Mouse (Mus musculus): Measurements from ENCODE around the gene Olfr960.

Olfr960 gene

DNA sequence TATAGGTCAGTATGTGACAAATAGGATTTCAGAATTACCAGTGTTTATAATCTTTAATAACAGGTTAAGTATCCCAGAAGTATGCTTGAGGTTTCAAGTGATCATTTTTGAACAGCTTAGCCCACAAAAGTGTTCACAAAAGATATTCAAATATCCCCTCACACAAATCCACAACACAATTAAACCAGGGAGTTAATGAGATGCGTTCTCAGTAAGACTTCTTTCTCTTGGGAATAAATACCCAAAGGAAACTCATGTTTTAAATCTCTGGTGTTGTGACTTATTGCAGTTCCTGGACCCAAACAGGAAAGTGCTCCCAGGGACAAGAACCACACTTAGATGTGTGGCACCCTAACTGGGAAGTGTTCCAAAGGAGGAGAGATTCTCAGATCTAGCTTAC lies at the start of gene Olfr960:
Gene Olfr960, plus strand, starts transcription at position 301 of the 400 bp plus-strand sequence.
- DNase-seq (ENCODE audit: low spot score in 2 of 2): no peak

DNA sequence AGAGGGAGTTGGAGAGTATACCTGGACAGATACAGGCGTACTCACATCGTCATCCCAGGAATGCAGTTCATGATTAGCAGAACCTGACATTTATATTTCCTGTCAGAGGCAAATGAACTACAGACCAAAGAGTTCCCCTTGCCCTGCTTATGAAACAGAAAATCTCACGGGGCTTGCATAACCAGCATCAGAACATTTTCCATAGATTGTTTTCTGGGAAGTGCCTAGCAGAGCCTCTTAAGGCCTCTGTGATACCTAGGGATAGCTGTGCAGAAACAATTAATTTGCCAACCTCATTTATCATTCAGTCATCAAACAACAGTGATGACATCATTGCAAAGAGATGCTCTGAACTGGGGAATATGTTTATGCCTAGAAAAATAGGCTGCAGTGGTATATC lies 45.7 kb upstream of the Olfr960 start, which contains the start of gene Olfr959:
Gene Olfr959, minus strand, starts transcription at position 101 of the 400 bp plus-strand sequence.
- no peak for DNase-seq (ENCODE audit: low spot score in 2 of 2)

DNA sequence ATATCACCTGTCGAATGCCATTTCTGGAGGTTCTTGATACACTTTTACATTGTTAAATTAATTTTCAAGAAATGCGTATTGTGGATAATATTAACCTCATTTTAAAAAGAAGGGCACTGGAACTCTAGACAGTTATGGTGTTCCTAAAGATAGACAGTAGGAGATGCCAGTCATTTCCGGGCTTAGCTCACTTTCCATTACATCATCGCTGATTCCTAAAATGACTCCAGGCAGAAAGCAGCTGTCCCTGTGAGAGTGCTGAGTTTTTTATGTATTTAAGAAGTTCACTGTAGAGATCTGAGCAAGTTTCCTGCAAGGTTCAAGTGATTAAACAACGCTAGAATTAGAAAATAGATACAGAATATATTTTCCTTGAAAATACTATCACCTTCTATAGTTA lies 44.1 kb upstream of the Olfr960 start:
- no peak for DNase-seq (ENCODE audit: low spot score in 2 of 2)

DNA sequence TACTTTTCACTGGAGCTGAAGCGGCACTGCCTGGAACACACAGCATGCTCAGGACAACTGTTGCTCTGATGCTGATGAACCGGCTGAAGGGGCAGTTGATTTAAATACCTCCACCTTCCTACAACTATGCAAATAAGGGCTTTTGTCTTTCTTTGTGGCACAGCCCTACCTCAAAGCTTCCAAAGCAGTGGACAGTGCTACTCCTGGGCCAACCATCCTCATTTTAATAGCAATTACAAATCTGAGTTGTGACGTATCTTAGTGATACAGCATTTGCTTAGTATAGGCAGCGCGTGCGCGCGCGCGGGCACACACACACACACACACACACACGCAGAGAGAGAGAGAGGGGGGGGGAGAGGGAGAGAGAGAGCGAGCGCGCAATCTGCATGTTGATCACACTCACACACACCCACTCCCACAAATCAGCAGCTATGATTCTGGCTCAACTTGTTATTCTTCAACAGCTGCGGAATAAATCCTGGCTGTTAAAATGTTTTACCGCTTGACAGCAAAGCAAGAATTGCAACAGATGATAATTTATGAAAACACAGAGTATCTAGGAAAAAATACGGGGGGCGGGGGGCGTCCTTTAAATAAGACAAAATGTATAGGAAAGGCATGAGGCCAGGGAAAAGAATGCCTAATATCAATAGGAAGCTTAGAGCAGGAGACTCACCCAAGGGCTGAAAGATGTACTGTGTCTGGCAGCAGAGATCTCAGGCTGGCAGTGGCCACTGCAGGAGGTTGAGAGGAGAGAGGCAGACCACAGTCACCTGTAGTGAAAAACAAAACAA lies 18.4 kb upstream of the Olfr960 start:
- DNase-seq (ENCODE audit: low spot score in 2 of 2): no peak

DNA sequence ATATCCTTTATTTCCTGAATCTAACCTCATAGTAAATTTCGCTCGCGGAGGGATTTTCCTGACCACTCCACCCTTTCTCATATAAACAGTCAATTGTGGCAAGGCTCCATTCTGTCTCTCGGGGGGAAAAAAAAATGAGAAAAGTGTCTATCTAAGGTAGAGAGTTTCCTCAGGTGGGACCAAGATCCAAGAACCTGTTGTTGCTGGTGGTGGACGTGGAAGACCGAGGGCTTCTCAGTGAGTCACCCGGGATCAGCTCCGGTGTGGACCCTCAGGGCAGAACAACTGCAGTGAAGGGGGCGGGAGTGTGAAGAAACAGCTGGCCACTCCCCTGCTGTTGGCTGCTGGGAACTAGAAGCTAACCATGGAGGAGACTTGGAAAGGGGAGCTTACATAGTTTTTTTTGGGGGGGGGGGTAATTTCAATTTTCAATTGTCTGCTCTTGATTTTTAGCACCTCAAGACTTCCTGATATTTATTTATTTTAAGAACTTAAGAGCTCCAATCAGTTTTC lies 17.8 kb upstream of the Olfr960 start:
- no peak for DNase-seq (ENCODE audit: low spot score in 2 of 2)

DNA sequence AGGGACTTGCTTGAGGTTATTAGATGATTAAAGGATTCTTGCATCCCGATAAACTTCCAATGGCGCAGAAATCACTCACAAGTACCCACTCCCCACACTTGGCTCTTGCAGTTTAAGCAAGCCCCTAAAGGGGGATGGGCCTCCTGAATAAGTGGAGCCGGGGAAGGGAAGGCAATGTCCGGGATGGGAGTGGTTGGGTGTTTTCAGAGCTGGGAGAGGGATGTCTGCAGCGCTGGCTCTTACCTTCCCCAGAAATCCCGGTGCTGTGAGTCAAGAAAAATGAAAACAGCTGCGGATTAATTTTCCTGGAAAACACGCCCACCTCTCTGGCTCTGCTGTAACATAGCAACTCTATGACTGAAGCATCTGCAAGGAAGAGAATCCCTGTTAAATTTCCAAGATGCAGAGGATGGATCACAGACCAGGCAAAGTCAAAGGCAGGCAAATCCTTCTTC lies 17.1 kb upstream of the Olfr960 start, which contains the start of gene AW551984:
Gene AW551984, minus strand, starts transcription at position 405 of the 455 bp plus-strand sequence.
- DNase-seq (ENCODE audit: low spot score in 2 of 2): no peak

DNA sequence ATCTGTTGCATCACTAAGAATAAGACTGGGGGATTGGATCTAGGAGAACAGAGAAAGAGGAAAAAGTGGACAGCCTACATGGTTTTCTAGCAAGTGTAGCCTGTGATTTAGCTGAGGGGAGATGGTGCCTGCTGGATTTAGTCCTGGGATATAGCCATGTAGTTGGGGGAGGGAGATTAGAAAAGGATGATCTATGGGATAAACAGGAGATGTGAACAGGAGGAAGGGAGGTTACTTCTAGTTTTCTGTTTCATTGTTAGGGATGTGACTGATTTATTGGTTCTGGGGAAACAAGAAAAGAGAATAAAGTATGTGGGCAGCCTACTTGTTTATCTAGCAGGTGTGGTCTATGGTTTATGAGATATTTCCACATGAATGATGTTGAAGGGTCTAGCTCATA lies 12.7 kb upstream of the Olfr960 start:
- DNase-seq (ENCODE audit: low spot score in 2 of 2): no peak

DNA sequence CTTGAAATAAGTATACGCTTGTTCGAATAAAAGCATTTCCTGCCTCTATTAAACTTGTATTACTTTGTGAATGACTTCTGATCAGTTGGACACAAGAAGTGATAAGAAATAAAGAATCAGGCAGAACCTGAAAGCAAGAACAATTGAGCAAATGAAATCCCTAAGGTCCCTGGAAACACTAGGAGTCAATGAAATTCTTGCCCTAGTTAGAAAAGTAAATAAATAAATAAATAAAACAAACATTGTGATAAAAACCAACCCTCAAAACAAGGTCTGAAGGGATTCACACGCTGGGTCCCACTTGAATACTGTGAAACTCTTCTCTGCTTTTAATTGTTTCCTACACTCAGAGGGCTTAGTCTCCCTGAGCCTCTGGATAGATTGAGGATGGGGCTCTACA lies 10.8 kb upstream of the Olfr960 start, which contains the start of gene Olfr148:
Gene Olfr148, plus strand, starts transcription at position 301 of the 400 bp plus-strand sequence.
- no peak for DNase-seq (ENCODE audit: low spot score in 2 of 2)

DNA sequence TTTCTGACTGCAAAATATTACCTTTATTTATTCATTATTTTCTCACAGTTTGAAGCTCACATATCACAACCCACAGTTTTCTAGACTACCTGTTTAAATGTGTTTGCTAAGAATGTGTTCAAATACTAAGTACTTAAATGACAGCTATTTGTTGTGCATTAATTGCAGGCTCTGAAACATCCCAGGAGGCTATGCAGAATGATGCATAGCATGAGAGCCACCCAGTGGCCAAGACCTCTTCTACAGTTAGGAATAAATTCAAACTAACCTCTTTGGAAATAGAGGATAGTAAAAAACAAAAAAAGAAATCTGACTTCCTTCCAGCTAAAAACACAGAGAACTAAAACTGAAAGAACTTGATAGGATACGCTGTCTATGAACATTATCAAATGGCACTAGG lies 9.2 kb upstream of the Olfr960 start:
- DNase-seq (ENCODE audit: low spot score in 2 of 2): no peak

DNA sequence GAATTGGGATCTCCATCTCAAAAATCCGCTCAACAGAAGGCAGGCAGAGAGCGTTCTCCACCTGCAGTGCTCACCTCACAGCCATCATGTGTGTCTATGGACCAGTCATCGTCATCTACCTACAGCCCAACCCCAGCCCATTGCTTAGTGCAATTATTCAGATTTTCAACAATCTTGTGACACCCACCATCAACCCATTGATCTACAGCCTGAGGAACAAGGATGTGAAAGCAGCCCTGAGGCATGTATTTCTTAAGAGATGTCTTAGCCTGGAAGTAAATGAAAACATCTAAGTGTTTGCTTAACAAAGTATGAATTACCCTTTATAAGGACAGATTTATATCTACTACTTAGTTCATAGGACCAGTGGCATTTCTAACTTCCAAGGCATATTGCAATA lies 2.6 kb downstream of the Olfr960 start:
- no peak for DNase-seq (ENCODE audit: low spot score in 2 of 2)

DNA sequence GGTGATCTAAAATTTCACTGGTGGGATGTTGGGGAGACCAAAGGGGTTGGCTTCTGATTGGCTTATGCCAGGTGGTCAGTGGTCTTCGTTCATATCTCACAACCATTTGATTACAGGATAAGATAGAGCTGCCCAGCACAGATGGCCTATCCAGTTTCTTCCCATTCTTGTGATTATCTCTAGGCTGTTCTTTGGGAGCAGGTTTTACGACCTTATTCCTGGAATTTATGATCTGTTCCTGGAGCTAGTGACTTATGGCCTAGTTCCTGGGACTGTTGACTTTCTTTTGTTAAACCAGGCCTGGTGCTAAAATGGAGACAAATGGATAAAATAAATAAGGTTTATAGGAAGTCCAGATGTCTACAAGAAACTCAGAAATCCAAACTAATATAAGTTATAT lies 3.5 kb downstream of the Olfr960 start:
- DNase-seq (ENCODE audit: low spot score in 2 of 2): no peak

DNA sequence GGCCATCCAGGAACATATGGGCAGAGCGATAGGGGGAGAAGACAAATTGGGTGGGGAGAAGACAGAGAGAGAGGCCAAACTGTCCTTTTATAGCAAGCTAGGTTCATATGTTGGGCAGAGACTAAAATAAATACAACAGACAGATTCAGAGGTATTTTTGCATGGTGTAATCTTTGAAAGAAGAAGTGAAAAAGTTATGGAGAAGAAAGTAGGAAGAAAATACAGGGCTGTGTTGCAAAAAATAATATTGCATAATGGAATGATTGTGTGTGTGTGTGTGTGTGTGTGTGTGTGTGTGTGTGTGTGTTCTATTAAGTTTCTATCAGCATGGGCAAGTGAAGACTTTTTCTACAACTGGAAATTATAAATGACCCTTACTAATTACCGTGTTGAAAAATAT lies 7.9 kb downstream of the Olfr960 start:
- DNase-seq (ENCODE audit: low spot score in 2 of 2): no peak

DNA sequence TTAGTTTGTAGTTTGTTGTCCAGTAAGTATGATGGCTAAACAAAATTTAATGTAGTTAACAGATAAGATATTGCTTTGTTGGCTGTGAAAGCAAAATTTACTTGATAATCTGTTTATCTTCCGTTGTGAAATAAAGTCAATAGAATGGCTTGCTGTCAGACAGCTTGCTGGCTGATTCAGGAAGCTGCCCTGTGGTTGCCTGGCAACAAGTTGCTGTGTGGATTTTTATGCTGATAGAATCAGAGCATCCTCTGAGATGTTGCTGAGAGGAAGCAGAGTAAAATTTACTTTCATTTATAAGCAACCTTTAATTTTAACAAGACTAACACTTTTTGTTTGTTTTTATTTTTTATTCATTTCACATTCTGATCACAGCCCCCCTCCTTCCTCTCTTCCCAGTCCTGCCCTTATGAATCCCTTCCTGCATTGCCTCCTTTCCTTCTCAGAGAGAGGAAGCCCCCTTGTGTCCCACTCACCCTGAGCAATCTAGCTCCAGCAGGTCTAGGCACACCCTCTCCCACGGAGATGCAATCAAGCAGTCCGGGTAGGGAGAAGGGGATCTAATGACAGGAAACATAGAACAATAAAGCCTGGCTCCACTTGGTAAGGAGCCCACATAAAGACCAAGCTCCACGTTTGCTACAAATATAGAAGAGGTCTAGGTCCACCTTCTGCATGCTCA lies 12.9 kb downstream of the Olfr960 start:
- no peak for DNase-seq (ENCODE audit: low spot score in 2 of 2)

DNA sequence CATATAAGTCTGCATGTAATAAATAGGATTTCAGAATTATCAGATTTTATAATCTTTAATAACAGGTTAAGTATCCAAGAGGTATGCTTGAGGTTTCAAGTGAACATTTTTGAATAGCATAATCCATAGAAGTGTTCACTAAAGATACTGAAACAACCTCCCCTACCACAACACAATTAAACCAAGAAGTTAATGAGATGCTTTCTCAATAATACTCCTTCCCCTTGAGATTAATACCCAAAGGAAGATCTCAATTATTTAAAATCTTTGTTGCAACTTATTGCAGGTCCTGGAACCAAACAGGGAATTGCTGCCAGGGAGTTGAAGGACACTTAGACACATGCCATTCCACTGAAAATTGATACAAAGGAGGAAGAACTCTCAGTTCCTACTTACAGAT lies 23.6 kb downstream of the Olfr960 start, which contains the start of gene Olfr961:
Gene Olfr961, plus strand, starts transcription at position 301 of the 400 bp plus-strand sequence.
- DNase-seq (ENCODE audit: low spot score in 2 of 2): no peak

DNA sequence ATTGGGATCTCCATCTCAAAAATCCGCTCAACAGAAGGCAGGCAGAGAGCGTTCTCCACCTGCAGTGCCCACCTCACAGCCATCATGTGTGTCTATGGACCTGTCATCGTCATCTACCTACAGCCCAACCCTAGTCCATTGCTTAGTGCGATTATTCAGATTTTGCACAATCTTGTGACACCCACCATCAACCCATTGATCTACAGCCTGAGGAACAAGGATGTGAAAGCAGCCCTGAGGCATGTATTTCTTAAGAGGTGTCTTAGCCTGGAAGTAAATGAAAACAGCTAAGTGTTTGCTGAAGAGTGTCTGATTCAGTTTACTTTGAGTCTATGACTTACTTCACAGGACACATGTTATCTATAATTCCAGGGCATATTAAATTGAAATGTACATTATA lies 26.2 kb downstream of the Olfr960 start:
- no peak for DNase-seq (ENCODE audit: low spot score in 2 of 2)

DNA sequence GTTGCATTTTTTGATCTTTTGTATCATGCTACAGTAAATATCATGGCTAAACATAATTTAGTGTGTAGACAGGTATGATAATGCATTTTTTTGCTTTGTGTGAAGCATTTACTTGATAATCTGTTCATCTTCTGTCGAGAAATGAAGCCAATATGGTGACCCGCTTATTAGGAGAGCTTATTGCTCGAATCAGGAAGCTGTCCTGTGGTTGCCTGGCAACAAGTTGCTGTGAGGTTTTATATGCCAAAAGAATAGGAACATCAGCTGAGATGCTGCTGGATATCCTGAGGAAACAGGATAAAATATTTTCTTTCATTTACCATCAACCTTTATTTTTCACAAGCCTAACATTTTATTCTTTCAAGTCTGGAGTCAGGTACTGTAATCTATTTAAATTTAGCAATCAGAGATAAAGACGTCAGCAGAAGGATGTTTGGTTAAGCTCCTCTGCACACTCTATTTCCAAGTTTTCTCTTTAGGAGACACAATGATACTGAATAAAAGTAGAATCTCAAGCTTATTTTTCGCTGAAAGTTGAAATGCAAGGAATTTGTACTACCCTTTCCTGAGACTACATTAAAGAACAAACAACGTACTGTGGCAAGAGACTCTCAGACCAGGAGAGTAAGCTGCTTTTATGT lies 33.7 kb downstream of the Olfr960 start:
- no peak for DNase-seq (ENCODE audit: low spot score in 2 of 2)

DNA sequence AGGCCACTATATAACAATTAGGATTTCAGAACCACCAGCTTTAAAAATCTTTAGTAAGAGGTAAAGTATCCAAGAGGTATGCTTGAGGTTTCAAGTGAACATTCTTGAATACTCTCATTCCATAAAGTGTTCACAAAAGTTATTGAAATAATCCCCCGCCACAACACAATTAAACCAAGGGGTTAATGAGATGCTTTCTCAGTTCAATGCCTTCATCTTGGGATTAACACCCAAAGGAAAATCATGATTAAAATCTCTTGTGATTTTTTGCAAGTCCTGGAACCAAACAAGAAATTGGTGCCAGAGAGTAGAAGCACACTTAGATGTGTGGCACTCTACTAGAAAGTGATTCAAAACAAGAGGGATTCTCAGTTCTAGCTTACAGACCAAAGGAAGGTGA lies 45.7 kb downstream of the Olfr960 start, which contains the start of gene Olfr963:
Gene Olfr963, plus strand, starts transcription at position 301 of the 400 bp plus-strand sequence.
- no peak for DNase-seq (ENCODE audit: low spot score in 2 of 2)

DNA sequence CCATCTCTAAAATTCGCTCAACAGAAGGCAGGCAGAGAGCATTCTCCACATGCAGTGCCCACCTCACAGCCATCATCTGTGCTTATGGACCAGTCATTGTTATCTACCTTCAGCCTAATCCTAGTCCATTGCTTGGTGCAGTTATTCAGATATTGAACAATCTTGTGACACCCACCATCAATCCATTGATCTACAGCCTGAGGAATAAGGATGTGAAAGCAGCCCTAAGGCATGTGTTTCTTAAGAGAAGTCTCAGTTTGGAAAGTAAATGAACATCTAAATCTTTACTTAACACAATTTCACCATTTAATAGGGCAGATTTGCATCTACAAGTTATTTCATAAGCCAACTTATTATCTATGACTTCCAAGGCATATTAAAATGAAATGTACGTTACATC lies 48.5 kb downstream of the Olfr960 start:
- no peak for DNase-seq (ENCODE audit: low spot score in 2 of 2)
